Mouse (Mus musculus) thymus, adult 2 months (tissue): ENCODE data around the gene Gm49318. TPM values are rescaled to one million over a fixed set of nuclear protein-coding genes. Genes with fewer than 3 reads are reported as not detected.

ENCODE experiments used
- DNase-seq: peaks from one replicate; pipeline ENCODE4 v3.0.0; 2021
- H3K27ac ChIP-seq: fragments of 200-500 bp; 2 replicates; pipeline ENCODE4 v1.5.1; 2012; ENCODE audit warnings: low read length, control low read depth; ENCODE audit not compliant: control insufficient read depth, insufficient read depth
- H3K27me3 ChIP-seq: fragments of 200-500 bp; 2 replicates; pipeline ENCODE4 v1.6.1; 2012; ENCODE audit warnings: mild to moderate bottlenecking, low read length, moderate library complexity, mixed read lengths; ENCODE audit not compliant: control insufficient read depth, insufficient read depth
- H3K36me3 ChIP-seq: fragments of 200-500 bp; 2 replicates; pipeline ENCODE4 v1.6.1; 2012; ENCODE audit warnings: mild to moderate bottlenecking, low read length, moderate library complexity; ENCODE audit not compliant: control insufficient read depth, insufficient read depth
- H3K4me1 ChIP-seq: fragments of 200-500 bp; replicated peaks from 2 replicates; pipeline ENCODE4 v1.6.1; 2012; ENCODE audit warnings: low read length; ENCODE audit not compliant: control insufficient read depth, insufficient read depth
- H3K4me3 ChIP-seq: fragments of 200-500 bp; 2 replicates; pipeline ENCODE4 v1.5.1; 2012; ENCODE audit warnings: mild to moderate bottlenecking, low read length, control low read depth, moderate library complexity; ENCODE audit not compliant: control insufficient read depth, insufficient read depth
- CTCF ChIP-seq: fragments of 200-500 bp; IDR thresholded peaks from 2 replicates; pipeline ENCODE4 v1.5.1; 2012; ENCODE audit warnings: mild to moderate bottlenecking, control low read depth, low read length, moderate library complexity, borderline replicate concordance; ENCODE audit not compliant: control insufficient read depth, poor library complexity, insufficient read depth; ENCODE audit errors: extremely low read depth
- POLR2A ChIP-seq: fragments of 200-500 bp; IDR thresholded peaks from 2 replicates; pipeline ENCODE4 v1.6.1; 2012; ENCODE audit warnings: mild to moderate bottlenecking, low read length, control low read depth, moderate library complexity; ENCODE audit not compliant: control insufficient read depth, poor library complexity, insufficient read depth; ENCODE audit errors: extremely low read depth
- WGBS: fragments of 180-500 bp; shearing (Covaris S2); methylation state at CpG from one replicate; pipeline ENCODE4 v1.1.7; 2018; 5-methylcytosine and 5-hydroxymethylcytosine counted together
- polyA plus RNA-seq: library from polyadenylated mRNA; depleted of rRNA; stranded (reverse); fragments of >200 nt; gene quantifications from 2 replicates; pipeline ENCODE4 v1.2.3, GENCODE M21; 2012

The Gm49318 gene
- polyA plus RNA-seq, 1 experiment, result not detected

DNA sequence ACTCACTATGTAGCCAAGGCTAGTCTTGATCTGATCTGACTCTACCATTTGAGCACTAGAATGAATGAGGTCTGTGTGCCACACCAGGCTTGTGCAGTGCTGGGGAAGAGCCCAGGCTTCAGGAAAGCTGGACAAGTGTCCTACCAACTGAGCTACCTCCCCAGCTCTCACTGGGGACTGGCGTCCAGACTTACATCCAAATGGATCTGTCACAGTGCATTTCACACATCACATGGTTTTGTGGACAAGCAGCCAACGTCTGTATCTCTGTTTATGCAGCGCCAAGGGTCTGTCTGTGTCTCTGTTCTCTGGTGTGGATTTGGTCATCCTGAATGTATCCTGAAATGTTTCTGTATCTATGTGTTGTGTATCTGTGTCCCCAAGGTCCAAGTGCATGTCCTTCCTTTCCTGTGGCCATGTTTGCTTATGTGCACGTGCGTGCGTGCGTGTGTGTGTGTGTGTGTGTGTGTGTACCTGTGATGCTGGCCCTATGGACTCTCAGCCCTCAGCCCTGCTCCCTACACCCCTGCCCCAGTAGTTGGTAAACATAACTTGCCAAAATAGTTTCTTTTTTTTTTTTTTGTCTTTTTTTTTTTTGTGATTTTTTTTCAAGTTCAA lies 53.7 kb downstream of the Gm49318 start:
- H3K36me3 ChIP-seq, result peaks cover 15% of the 10 kb centered on the region; the same call in 1 of the 2 replicates
- H3K4me3 ChIP-seq, result no peak overlapping the region
- no peak for DNase-seq
- peaks cover 36% of the 10 kb centered on the region for H3K4me1 ChIP-seq
- no peaks in the 10 kb centered on the region for H3K27me3 ChIP-seq
- 92% methylated on average over 7 of the region's 7 CpGs for WGBS
- TF ChIP-seq CTCF, result no peak
- TF ChIP-seq POLR2A, result no peak
- no peak overlapping the region for H3K27ac ChIP-seq

DNA sequence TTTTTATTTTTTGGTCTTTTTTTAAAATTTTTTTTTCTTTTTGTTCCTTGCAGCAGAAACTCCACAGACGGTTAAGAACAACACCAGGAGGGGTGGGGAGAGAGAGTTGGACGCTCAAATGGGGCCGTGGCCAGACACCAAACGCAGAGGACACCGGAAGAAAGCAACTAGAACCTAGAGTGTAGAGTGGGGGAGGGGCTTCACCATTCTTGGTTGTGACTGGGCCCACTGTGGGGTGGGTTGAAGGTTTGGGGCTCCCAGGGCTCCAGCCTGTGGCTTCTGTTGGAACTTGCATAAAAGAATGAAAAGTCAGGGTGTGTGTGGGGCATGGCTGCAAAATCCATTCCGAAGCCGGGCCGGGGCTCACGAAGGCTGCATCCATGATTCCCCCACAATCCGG lies 54.8 kb downstream of the Gm49318 start:
- Histone ChIP-seq H3K36me3 (peaks cover 21% of the 10 kb centered on the region; the same call in 1 of the 2 replicates), H3K27me3 (no peaks in the 10 kb centered on the region), H3K27ac (no peak overlapping the region), H3K4me1 (peaks cover 45% of the 10 kb centered on the region), H3K4me3 (no peak overlapping the region)
- WGBS, result 61% methylated on average over 10 of the region's 10 CpGs
- no peak for DNase-seq
- TF ChIP-seq POLR2A, result no peak
- TF ChIP-seq CTCF, result no peak

- TF ChIP-seq POLR2A, result no peak
- no peak for TF ChIP-seq CTCF
- no peak for DNase-seq
- Histone ChIP-seq H3K27me3 (no peaks in the 10 kb centered on the region), H3K4me3 (no peak overlapping the region), H3K36me3 (peaks cover 51% of the 10 kb centered on the region), H3K4me1 (peaks cover 45% of the 10 kb centered on the region), H3K27ac (no peak overlapping the region)
- WGBS, result 98% methylated on average over 13 of the region's 13 CpGs
Measured at GRCm38 (mm10) chr9:22012731-22013130, 58.3 kb downstream of the Gm49318 start.

- DNase-seq, result no peak
- TF ChIP-seq CTCF, result no peak
- TF ChIP-seq POLR2A, result no peak
- 27% methylated on average over 5 of the region's 5 CpGs for WGBS
- no peaks in the 10 kb centered on the region for H3K27me3 ChIP-seq
- peaks cover 59% of the 10 kb centered on the region for H3K36me3 ChIP-seq
- peaks cover 30% of the 10 kb centered on the region for H3K4me1 ChIP-seq
- no peak overlapping the region for H3K4me3 ChIP-seq
- H3K27ac ChIP-seq, result no peak overlapping the region
Measured at GRCm38 (mm10) chr9:22011055-22011454, 60.0 kb downstream of the Gm49318 start.

- no peak overlapping the region for H3K27ac ChIP-seq
- no peaks in the 10 kb centered on the region for H3K27me3 ChIP-seq
- H3K4me3 ChIP-seq, result no peak overlapping the region
- peaks cover 32% of the 10 kb centered on the region for H3K36me3 ChIP-seq
- TF ChIP-seq POLR2A, result no peak
- no peak for TF ChIP-seq CTCF
- no peak for DNase-seq
- 95% methylated on average over 12 of the region's 12 CpGs for WGBS
- peaks cover 18% of the 10 kb centered on the region for H3K4me1 ChIP-seq
Measured at GRCm38 (mm10) chr9:22004546-22004945, 66.5 kb downstream of the Gm49318 start.

DNA sequence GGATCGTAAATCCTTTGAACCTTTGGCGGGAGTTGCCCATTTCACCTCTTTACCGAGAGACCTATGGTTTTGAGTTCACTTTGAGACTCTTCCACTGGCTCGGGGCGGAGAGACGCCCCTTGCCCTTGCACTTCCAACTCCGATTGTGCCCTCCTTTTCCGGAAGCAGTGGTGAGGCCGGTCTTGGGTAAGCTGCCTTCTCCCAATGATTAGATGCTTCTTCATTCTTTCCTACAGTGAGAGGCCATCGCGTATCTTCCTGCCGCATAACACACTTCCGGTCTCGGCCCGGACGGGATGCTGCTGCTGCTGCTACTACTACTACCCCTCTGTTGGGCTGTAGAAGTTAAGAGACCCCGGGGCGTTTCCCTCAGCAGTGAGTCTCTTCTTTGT lies 67.9 kb downstream of the Gm49318 start:
- Histone ChIP-seq H3K4me1 (peaks cover 18% of the 10 kb centered on the region), H3K4me3 (peak overlapping the region; percentile 62), H3K36me3 (peaks cover 18% of the 10 kb centered on the region), H3K27ac (peak overlapping the region; percentile 53), H3K27me3 (no peaks in the 10 kb centered on the region)
- WGBS, result under 1% methylated on average over 18 of the region's 18 CpGs
- no peak for DNase-seq
- no peak for TF ChIP-seq POLR2A
- no peak for TF ChIP-seq CTCF
